Mouse (Mus musculus): Measurements from ENCODE around the gene Pecr.
"Not testable (repeated sequence)": the region's sequence is repeated elsewhere in the genome, so short reads cannot be mapped to it uniquely, and the experiment has no call there.

The Pecr gene

DNA sequence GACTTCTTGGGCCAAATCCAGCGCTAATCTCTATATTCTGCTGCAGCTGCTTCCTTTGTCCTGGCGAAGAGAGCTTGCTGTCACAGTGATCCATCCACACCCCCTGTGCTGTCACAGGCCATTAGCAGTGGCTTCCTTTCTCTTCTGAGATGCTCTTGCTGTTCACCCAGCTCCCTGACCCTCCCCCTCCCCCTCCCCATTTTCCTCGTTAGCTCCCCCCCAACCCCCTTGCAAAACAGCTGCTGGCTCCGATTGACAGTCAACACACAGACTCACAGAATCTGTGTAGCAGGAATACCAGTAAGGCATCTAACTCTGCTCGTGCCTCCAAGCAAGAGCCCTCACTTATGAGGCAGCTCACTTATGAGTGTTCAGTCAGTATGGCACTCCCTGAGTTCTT is 2.8 kb upstream of the Pecr start:
- no peak for DNase-seq

GRCm38 (mm10) chr1:72284539-72284938 is 425 bp upstream of the Pecr start:
- no peak for DNase-seq

- no peak for DNase-seq
These were observed 1.5 kb downstream of the Pecr start for GRCm38 (mm10) chr1:72282604-72283003.

GRCm38 (mm10) chr1:72278085-72278484 is 6.0 kb downstream of the Pecr start:
- no peak for DNase-seq

- DNase-seq: no peak
These were observed 21.0 kb downstream of the Pecr start for GRCm38 (mm10) chr1:72263099-72263498.

DNA sequence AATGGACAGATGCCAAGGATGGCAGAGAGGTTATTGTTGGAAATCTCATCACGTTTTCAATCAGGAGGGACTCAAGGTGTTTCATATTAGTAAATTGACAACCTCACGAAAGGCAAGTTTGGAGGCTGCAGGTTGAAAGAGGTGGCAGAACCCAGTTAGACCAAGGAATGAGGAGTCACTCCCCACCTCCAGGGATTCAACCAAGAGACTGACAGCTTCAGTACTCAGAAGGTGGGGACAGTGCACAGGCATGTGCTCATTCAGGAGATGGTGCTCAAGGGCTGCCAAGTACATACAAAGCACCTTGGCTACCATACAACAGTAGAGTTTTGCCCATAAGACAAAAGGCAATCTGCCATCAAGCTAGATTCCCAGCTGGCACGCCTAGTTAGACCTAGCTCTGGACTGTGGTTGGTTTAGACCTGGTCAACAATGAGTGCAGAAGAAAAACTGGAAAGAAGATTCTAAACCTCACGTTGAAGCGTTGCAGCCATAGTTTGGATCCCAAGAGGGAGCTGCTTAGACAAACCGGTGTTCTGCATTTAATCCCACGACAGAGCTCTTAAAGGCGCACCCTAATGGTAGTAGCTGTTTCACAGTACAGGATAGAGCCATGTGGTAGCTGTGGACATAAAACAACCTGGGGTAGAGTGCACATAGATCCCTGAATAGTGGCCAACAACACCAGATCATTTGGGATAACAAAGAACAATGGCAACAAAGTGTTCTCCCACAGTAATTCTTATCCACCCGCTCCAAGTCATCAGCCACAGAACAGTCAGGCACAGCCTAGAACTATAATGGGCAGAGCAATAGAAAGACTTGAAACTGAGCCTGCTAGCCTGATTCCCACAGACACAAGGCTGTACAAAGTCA is 27.5 kb downstream of the Pecr start:
- DNase-seq: no peak

DNA sequence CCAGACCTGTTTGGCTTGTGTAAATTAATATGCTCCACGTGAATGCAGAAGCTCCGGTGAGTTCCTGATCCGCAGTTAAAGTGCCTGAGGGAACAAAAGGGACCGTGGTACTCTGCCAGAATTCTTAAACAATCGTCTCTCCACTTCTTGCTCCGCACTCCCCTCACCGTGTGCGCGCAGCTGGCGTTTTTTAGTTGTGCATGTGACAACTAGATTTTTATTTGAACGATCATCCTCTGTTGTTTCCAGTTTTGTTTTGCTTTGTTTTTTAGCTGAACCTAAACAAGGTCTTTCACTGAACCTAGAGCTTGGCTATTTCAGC is 28.3 kb downstream of the Pecr start:
- no peak for DNase-seq

DNA sequence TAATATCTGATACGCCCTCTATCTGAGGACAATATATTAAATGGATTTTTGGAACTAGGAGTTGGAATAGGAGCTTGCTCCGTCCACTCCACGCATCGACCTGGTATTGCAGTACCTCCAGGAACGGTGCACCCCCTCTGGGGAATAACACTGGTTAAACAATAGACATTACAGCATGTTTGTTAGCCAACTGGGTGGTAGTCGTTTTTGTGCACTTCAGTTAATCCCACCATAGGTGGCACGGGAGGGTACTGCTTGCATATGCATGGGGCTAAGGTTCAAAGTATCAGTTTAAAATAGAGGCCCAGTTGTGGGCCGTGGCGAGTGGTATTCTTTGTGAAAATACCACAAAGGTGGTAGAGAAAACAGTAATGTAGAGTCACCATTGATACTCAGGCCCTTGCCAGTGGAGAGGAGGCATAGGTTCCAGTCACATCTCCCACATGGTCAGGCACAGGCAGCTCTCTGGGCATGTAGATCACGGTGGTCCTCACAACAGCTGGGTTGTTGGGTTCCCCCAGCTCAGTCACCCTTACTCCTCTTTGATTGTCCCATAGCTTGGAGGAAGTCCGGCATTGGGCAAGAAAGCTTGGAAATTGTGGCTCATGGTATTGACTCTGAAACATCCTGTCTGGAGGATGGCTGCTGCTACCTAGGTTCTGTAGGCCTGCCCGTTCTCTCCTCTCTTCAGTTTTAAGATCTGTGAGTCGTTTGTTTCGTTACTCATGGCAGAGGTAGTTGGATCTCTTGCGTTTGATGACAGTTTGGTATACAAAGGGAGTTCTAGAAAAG is 28.9 kb downstream of the Pecr start:
- DNase-seq: peak; percentile 27

DNA sequence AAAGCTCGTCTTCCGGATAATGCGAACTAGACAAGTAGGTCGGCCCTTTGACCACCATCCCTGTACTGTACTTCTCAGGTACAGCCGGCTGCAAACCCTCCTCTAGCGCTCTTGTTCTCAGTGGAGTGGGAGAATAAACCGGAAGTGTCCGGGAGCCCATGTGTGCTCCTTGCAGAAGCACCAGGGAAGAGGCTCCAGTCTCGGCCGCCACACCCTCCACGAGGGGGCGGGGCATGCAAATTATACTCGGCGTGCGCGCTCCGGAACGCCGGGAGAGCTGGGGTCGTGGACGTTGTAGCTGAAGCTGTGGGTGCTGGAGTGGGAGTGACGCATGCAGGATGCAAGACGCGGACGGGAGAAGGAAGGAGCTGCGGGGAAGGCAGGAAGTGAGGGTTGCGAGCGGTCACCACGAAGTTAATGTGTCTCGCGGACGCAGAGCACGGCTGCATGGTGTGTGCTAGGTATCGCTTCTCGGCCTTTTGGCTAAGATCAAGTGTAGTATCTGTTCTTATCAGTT is 29.5 kb downstream of the Pecr start:
- peak; percentile 82 for DNase-seq

DNA sequence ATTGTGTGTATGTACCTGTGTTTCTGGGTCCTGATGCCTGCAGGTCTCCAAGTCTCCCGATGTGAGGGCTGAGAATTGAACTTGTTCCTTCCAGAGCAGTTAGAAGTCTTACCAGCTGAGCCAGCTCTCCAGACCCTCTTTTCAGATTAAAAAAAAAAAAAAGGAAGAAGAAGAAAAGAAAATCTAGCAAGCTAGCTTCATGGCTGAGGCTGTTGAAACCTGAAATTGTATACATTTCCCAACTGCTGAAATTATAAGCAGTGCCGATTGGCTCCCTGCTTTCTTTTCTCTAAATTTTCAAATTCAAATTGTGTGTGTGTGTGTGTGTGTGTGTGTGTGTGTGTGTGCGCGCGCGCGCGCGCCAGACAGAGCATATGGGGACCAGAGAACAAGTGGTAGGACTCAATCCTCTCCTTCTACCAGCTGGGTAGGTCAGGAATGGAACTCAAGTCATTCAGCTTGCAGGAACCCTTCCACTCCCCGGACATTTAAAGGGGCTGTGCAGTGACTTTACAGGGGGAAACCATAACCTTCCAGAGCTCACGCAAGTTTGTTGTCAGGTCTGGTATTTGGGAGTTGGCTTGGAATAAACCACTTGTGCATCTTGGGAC is 30.1 kb downstream of the Pecr start:
- DNase-seq: peak; percentile 37

GRCm38 (mm10) chr1:72251806-72252205 is 32.3 kb downstream of the Pecr start:
- DNase-seq: no peak

- not testable (repeated sequence) for DNase-seq
These were observed 35.8 kb downstream of the Pecr start for GRCm38 (mm10) chr1:72248226-72248737.

- no peak for DNase-seq
These were observed 39.6 kb downstream of the Pecr start for GRCm38 (mm10) chr1:72244317-72245036.

DNA sequence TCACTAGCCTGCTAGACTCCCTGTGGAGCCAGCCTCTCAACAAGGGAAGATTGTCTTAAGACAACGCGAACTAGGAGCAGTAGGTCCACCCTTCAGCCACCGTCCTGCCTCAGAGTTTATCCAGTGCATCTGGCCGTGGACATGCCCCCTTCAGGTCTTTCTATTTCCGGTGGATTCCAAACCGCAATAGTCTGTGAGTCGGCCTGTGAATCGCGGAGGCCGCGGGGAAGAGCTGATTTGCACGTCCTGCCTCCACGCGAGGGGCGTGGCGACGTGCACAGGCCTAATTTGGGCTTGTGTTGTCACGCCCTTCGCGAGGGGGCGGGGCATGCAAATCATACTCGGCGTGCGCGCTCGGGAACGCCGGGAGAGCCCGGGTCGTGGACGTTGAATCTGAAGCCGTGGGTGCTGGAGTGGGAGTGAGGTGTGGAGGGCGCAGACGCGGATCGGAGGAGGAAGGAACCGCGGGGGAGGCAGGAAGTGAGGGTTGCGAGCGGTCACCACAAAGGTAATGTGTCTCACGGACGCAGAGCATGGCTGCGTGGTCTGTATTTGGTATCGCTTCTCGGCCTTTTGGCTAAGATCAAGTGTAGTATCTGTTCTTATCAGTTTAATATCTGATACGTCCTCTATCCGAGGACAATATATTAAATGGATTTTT is 40.3 kb downstream of the Pecr start:
- peak; percentile 97 for DNase-seq

- DNase-seq: no peak
These were observed 41.5 kb downstream of the Pecr start for GRCm38 (mm10) chr1:72242581-72243143.

DNA sequence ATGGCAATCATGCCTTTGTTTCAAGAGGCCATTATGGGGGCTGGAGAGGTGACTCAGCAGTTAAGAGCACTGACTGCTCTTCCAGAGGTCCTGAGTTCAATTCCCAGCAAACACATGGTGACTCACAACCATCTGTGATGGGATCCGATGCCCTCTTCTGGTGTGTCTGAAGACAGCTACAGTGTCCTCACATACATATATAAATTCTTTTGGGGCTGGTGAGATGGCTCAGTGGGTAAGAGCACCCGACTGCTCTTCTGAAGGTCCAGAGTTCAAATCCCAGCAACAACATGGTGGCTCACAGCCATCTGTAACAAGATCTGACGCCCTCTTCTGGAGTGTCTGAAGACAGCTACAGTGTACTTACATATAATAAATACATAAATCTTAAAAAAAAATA is 45.0 kb downstream of the Pecr start:
- not testable (repeated sequence) for DNase-seq

GRCm38 (mm10) chr1:72238016-72238580 is 46.0 kb downstream of the Pecr start:
- no peak for DNase-seq

- DNase-seq: no peak
These were observed 46.9 kb downstream of the Pecr start for GRCm38 (mm10) chr1:72237007-72237775.

DNA sequence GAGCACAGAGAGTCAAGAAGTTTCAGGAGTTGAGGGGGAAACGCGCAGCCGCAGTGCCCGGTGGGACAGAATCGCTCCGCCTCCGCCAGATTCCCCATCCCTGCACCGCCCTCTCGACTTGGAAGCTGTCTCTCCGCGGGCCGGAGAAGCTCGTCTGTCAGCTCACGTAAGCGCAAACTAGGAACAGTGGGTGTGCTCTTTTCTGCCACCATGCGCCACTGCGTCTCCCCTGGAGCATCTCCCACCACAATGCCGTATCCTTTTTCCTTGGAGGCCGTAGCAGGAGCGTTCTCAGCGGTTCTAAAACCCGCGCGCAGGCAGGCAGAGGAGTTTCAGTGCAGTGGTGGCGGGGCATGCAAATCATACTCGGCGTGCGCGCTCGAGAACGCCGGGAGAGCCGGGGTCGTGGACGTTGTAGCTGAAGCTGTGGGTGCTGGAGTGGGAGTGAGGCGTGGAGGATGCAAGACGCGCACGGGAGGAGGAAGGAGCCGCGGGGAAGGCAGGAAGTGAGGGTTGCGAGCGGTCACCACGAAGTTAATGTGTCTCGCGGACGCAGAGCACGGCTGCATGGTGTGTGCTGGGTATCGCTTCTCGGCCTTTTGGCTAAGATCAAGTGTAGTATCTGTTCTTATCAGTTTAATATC is 47.6 kb downstream of the Pecr start:
- DNase-seq: peak; percentile 72

GRCm38 (mm10) chr1:72232592-72232991 is 51.5 kb downstream of the Pecr start:
- not testable (repeated sequence) for DNase-seq

Measured in cerebellum, adult 8-10 months (tissue).